Mouse (Mus musculus) heart, postnatal 10 days (tissue): ENCODE data around the gene Aip. TPM values are rescaled to one million over a fixed set of nuclear protein-coding genes. Genes with fewer than 3 reads are reported as not detected.
A peak's percentile ranks its signal among the peaks of the same experiment; 100 is the strongest.

Experiments used
- DNase-seq, 2 experiments: peaks; one replicate each; pipeline ENCODE4 v3.0.0; 2021
- intact Hi-C: fragments of 180-260 bp; cut with DNase I; formaldehyde crosslinking; loops from one replicate; pipeline ENCODE4 v1.15.1; 2025
- total RNA-seq, 2 experiments: library from RNA; stranded (reverse); gene quantifications; 2 replicates each; pipeline ENCODE4 v1.2.3; 2021

Gene Aip
- total RNA-seq, 2 experiments from 2014 or later, result 47.7 to 62.6 TPM

- no peak for DNase-seq
- intact Hi-C loops, result no loop called here
These were observed 27.0 kb upstream of the Aip start for GRCm38 (mm10) chr19:4152445-4153231.

- no peak for DNase-seq
- intact Hi-C loops, result no loop called here
These were observed 26.2 kb upstream of the Aip start for GRCm38 (mm10) chr19:4151898-4152297.

- no peak for DNase-seq
- intact Hi-C loops, result no loop called here
These were observed 25.8 kb upstream of the Aip start for GRCm38 (mm10) chr19:4151488-4151860.

GRCm38 (mm10) chr19:4150567-4151487, 25.2 kb upstream of the Aip start:
- no peak for DNase-seq
- intact Hi-C loops, result no loop called here

- intact Hi-C loops, result loop anchor here (5.0 kb wide), 1 partner anchor 133 kb away; no protein-coding TSS in a partner anchor
- DNase-seq, result no peak
These were observed 24.3 kb upstream of the Aip start for GRCm38 (mm10) chr19:4149764-4150461.

- intact Hi-C loops, result loop anchor here (5.0 kb wide), 1 partner anchor 132 kb away; no protein-coding TSS in a partner anchor
- DNase-seq, result peak in 1 of 2 experiments; percentile 29
These were observed 23.6 kb upstream of the Aip start for GRCm38 (mm10) chr19:4149283-4149682.

- DNase-seq, result no peak
- intact Hi-C loops, result loop anchor here (5.0 kb wide), 1 partner anchor 132 kb away; no protein-coding TSS in a partner anchor
These were observed 23.2 kb upstream of the Aip start for GRCm38 (mm10) chr19:4148819-4149218.

GRCm38 (mm10) chr19:4148491-4148806, 22.8 kb upstream of the Aip start, which contains the start of gene Coro1b:
Gene Coro1b (plus strand): TSS chr19:4148619.
- intact Hi-C loops, result loop anchor here (5.0 kb wide), 1 partner anchor 131 kb away; no protein-coding TSS in a partner anchor
- peak; percentile 98 for DNase-seq

- DNase-seq, result no peak
- intact Hi-C loops, result loop anchor here (2.0 to 5.0 kb wide), 2 partner anchors 17 to 131 kb away; no protein-coding TSS in a partner anchor
These were observed 22.3 kb upstream of the Aip start for GRCm38 (mm10) chr19:4147782-4148490.

GRCm38 (mm10) chr19:4147022-4147405, 21.4 kb upstream of the Aip start:
- intact Hi-C loops, result loop anchor here (2.0 to 5.0 kb wide), 2 partner anchors 16 to 130 kb away; no protein-coding TSS in a partner anchor
- DNase-seq, result no peak

- intact Hi-C loops, result loop anchor here (2.0 to 5.0 kb wide), 2 partner anchors 16 to 129 kb away; no protein-coding TSS in a partner anchor
- DNase-seq, result no peak
These were observed 20.8 kb upstream of the Aip start for GRCm38 (mm10) chr19:4146366-4147021.

- intact Hi-C loops, result loop anchor here (2.0 to 5.0 kb wide), 2 partner anchors 15 to 129 kb away; no protein-coding TSS in a partner anchor
- DNase-seq, result no peak
These were observed 20.3 kb upstream of the Aip start for GRCm38 (mm10) chr19:4145936-4146335.

GRCm38 (mm10) chr19:4144550-4145498, 19.2 kb upstream of the Aip start:
- intact Hi-C loops, result loop anchor here (5.0 kb wide), 1 partner anchor 128 kb away; no protein-coding TSS in a partner anchor
- peak in 1 of 2 experiments; percentile 52 for DNase-seq

GRCm38 (mm10) chr19:4143759-4144268, 18.2 kb upstream of the Aip start, which contains the start of gene Cabp4:
Gene Cabp4 (minus strand): TSS chr19:4144033.
- DNase-seq, result no peak
- intact Hi-C loops, result no loop called here

GRCm38 (mm10) chr19:4142416-4143173, 16.9 kb upstream of the Aip start:
- intact Hi-C loops, result no loop called here
- DNase-seq, result no peak

GRCm38 (mm10) chr19:4140147-4140546, 14.5 kb upstream of the Aip start:
- DNase-seq, result no peak
- intact Hi-C loops, result no loop called here

GRCm38 (mm10) chr19:4139446-4139845, 13.8 kb upstream of the Aip start, which contains the start of gene Gpr152:
Gene Gpr152 (plus strand): TSS chr19:4139787.
- no peak for DNase-seq
- intact Hi-C loops, result no loop called here
